Mouse (Mus musculus): ENCODE measurements at regions not wholly inside any gene's neighbourhood (a gene's known extent, or its start where the extent isn't known, plus 50 kb on each side); places are given as distances from the start of the nearest gene placed in this dataset.

DNA sequence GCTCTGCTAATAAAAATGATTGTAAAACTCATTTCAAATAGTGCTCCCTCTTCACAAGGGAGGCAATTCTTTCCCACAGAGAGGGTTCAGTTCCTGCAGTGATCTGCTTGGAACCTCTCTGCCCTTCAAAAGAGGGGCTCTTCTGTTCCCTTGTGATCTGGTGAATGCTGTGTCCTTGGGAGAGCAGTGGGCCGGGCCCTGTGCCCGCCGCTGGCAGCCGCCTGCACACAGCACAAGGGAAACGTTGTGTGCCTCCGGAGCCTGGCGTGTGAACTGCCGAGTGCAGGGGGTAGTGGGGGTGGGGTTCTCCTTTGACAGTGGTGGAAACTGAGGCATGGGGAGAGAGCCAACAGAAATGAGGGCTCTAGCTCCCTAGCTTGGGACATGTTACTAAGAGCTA lies 54.4 kb upstream of the Csrp1 start:
- no peak overlapping the region for H3K9ac ChIP-seq
- 77% methylated on average over 8 of the region's 8 CpGs for WGBS
- H3K27me3 ChIP-seq, result no peaks in the 10 kb centered on the region
- no peak overlapping the region for H3K27ac ChIP-seq
- no peaks in the 10 kb centered on the region for H3K9me3 ChIP-seq (replicated peaks)
- H3K4me1 ChIP-seq, result peaks cover 41% of the 10 kb centered on the region
- H3K36me3 ChIP-seq, result no peaks in the 10 kb centered on the region
- no peak overlapping the region for H3K4me2 ChIP-seq
- ATAC-seq (replicated peaks; ENCODE audit: low FRiP score), result no peak
- no peak overlapping the region for H3K4me3 ChIP-seq (replicated peaks)

- Histone ChIP-seq H3K9ac (no peak overlapping the region), H3K9me3 (replicated peaks) (no peaks in the 10 kb centered on the region), H3K27ac (no peak overlapping the region), H3K4me3 (replicated peaks) (no peak overlapping the region), H3K4me1 (peaks cover 61% of the 10 kb centered on the region), H3K36me3 (no peaks in the 10 kb centered on the region), H3K4me2 (no peak overlapping the region), H3K27me3 (no peaks in the 10 kb centered on the region)
- WGBS, result 77% methylated on average over 3 of the region's 3 CpGs
- no peak for ATAC-seq (replicated peaks; ENCODE audit: low FRiP score)
Observed at GRCm38 (mm10) chr1:135668331-135668730, 51.5 kb upstream of the Csrp1 start.

DNA sequence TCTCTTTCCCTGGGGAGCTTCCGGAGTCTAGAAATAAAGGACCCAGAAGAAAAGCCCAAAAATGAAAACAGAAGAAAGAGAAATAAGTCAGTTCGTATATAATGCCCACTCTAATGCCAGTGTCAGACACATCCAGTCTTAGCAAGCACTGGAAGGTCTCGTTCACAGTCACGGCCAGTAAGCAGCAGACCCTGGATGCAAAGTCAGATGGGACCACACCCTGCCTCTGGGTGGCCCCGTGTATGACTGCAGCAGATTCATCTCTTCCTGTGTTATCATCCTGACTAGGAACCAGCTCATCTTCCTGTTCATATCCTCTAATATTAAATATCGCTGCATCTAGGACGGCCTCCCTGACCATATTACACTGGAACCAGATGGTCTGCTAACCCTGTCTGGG lies 50.9 kb upstream of the Csrp1 start:
- 72% methylated on average over 7 of the region's 7 CpGs for WGBS
- Histone ChIP-seq H3K4me1 (peaks cover 59% of the 10 kb centered on the region), H3K9me3 (replicated peaks) (no peaks in the 10 kb centered on the region), H3K9ac (no peak overlapping the region), H3K4me2 (no peak overlapping the region), H3K36me3 (no peaks in the 10 kb centered on the region), H3K27ac (peak overlapping the region; percentile 45; the same call in 1 of the 2 replicates), H3K4me3 (replicated peaks) (no peak overlapping the region), H3K27me3 (no peaks in the 10 kb centered on the region)
- ATAC-seq (replicated peaks; ENCODE audit: low FRiP score), result no peak

DNA sequence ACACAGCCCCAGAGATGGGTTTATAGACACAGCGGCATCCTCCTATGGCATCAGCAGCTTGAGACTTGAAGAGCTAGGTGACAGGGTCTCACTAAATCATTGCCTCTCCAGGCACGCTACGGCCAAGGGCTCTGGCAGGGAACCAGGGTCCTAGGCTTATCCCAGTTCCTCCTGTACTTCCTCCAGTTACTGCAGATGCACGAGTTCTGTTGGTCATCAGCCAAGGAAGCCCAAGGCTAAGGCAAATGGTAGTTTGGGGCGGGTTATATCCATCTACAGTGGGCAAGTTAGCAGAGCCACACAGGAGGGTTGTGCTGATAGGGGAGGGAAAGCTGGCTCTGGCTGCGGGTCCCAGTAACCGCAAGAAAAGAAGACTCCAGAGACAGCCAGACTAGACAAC lies 50.1 kb upstream of the Csrp1 start:
- Histone ChIP-seq H3K9me3 (replicated peaks) (no peaks in the 10 kb centered on the region), H3K36me3 (no peaks in the 10 kb centered on the region), H3K9ac (no peak overlapping the region), H3K27me3 (no peaks in the 10 kb centered on the region), H3K4me1 (peaks cover 51% of the 10 kb centered on the region), H3K4me3 (replicated peaks) (no peak overlapping the region), H3K4me2 (0 out of 2 replicates have a peak overlapping the region, but pooled peaks have one; percentile 1), H3K27ac (no peak overlapping the region)
- no peak for ATAC-seq (replicated peaks; ENCODE audit: low FRiP score)
- WGBS, result 46% methylated on average over 7 of the region's 7 CpGs
